Mouse (Mus musculus) midbrain, embryonic 11.5 days (tissue): ENCODE measurements around the gene Bcas3. TPM values are rescaled to one million over a fixed set of nuclear protein-coding genes. Genes with fewer than 3 reads are reported as not detected.
A peak's percentile ranks its signal among the peaks of the same experiment; 100 is the strongest.

ENCODE experiments used
- ATAC-seq: fragments of 200-750 bp; cut with Nextera tagmentation; 2 replicates; pipeline ENCODE4 v1.8.0; 2017; ENCODE audit warnings: moderate TSS enrichment, moderate library complexity; ENCODE audit not compliant: low FRiP score
- DNase-seq: peaks from one replicate; pipeline ENCODE4 v3.0.0; 2015; ENCODE audit warnings: low spot score; ENCODE audit errors: missing footprints
- H3K27ac ChIP-seq: fragments of 300-500 bp; sonication (generic); 2 replicates; pipeline ENCODE4 v1.5.1; 2014; ENCODE audit warnings: low read depth, low read length
- H3K27me3 ChIP-seq: fragments of 300-500 bp; sonication (generic); 2 replicates; pipeline ENCODE4 v1.6.1; 2014; ENCODE audit warnings: mild to moderate bottlenecking, low read length, moderate library complexity, mixed read lengths; ENCODE audit not compliant: control insufficient read depth, insufficient read depth
- H3K36me3 ChIP-seq: fragments of 300-500 bp; sonication (generic); 2 replicates; pipeline ENCODE4 v1.6.1; 2014; ENCODE audit warnings: mild to moderate bottlenecking, low read length, moderate library complexity, mixed read lengths; ENCODE audit not compliant: control insufficient read depth, insufficient read depth
- H3K4me1 ChIP-seq: fragments of 300-500 bp; sonication (generic); 2 replicates; pipeline ENCODE4 v1.6.1; 2014; ENCODE audit warnings: low read length; ENCODE audit not compliant: control insufficient read depth, insufficient read depth
- H3K4me2 ChIP-seq: fragments of 300-500 bp; sonication (generic); 2 replicates; pipeline ENCODE4 v1.6.1; 2014; ENCODE audit warnings: mild to moderate bottlenecking, moderate library complexity
- H3K4me3 ChIP-seq: fragments of 300-500 bp; sonication (generic); 2 replicates; pipeline ENCODE4 v1.5.1; 2014; ENCODE audit warnings: low read depth, low read length
- H3K9ac ChIP-seq: fragments of 300-500 bp; sonication (generic); 2 replicates; pipeline ENCODE4 v1.6.1; 2014; ENCODE audit warnings: low read length
- H3K9me3 ChIP-seq: fragments of 300-500 bp; sonication (generic); 2 replicates; pipeline ENCODE4 v1.6.1; 2016; ENCODE audit warnings: low read length; ENCODE audit not compliant: control insufficient read depth
- WGBS: fragments of 180-500 bp; shearing (Covaris S2); extraction: QIAGEN DNeasy Blood & Tissue Kit; methylation state at CpG from one replicate; pipeline ENCODE4 v1.1.7; 2014; 5-methylcytosine and 5-hydroxymethylcytosine counted together
- polyA plus RNA-seq: library from polyadenylated mRNA; unstranded; fragments of >200 nt; fragmentation: Nextera tagmentation; extraction: Ambion mirVana; gene quantifications from 2 replicates; pipeline ENCODE4 v1.2.1, GENCODE M21; 2014

The Bcas3 gene
- polyA plus RNA-seq, 1 experiment from 2014 or later = 30.2 TPM

GRCm38 (mm10) chr11:85555721-85556120 lies 202.8 kb downstream of the Bcas3 start:
- Histone ChIP-seq H3K9ac (no peak overlapping the region), H3K4me1 (no peaks in the 10 kb centered on the region), H3K36me3 (no peaks in the 10 kb centered on the region), H3K9me3 (no peaks in the 10 kb centered on the region), H3K4me3 (no peak overlapping the region), H3K27ac (no peak overlapping the region), H3K4me2 (no peak overlapping the region), H3K27me3 (no peaks in the 10 kb centered on the region)
- ATAC-seq = no peak
- 84% methylated on average over 2 of the region's 2 CpGs for WGBS
- no peak for DNase-seq

- WGBS = 91% methylated on average over 2 of the region's 2 CpGs
- Histone ChIP-seq H3K4me3 (no peak overlapping the region), H3K27ac (no peak overlapping the region), H3K4me2 (no peak overlapping the region), H3K9ac (no peak overlapping the region), H3K36me3 (no peaks in the 10 kb centered on the region), H3K27me3 (no peaks in the 10 kb centered on the region), H3K4me1 (no peaks in the 10 kb centered on the region), H3K9me3 (no peaks in the 10 kb centered on the region)
- ATAC-seq (no peak), DNase-seq (no peak)
These were observed 212.1 kb downstream of the Bcas3 start for GRCm38 (mm10) chr11:85565068-85565467.

- peaks cover 15% of the 10 kb centered on the region for H3K4me1 ChIP-seq
- no peak overlapping the region for H3K4me2 ChIP-seq
- H3K4me3 ChIP-seq = no peak overlapping the region
- H3K9ac ChIP-seq = no peak overlapping the region
- H3K27ac ChIP-seq = no peak overlapping the region
- no peaks in the 10 kb centered on the region for H3K27me3 ChIP-seq
- no peaks in the 10 kb centered on the region for H3K36me3 ChIP-seq
- WGBS = 44% methylated on average over 3 of the region's 3 CpGs
- DNase-seq = no peak
- ATAC-seq = no peak
- no peaks in the 10 kb centered on the region for H3K9me3 ChIP-seq
These were observed 218.1 kb downstream of the Bcas3 start for GRCm38 (mm10) chr11:85571040-85571439.

GRCm38 (mm10) chr11:85571936-85572335 lies 219.0 kb downstream of the Bcas3 start:
- Histone ChIP-seq H3K4me2 (no peak overlapping the region), H3K9ac (no peak overlapping the region), H3K4me3 (no peak overlapping the region), H3K27ac (no peak overlapping the region), H3K4me1 (peaks cover 15% of the 10 kb centered on the region), H3K27me3 (no peaks in the 10 kb centered on the region), H3K9me3 (no peaks in the 10 kb centered on the region), H3K36me3 (no peaks in the 10 kb centered on the region)
- ATAC-seq (no peak), DNase-seq (peak; percentile 77)
- WGBS = 47% methylated on average over 5 of the region's 5 CpGs

GRCm38 (mm10) chr11:85572590-85572989 lies 219.6 kb downstream of the Bcas3 start:
- Histone ChIP-seq H3K27me3 (no peaks in the 10 kb centered on the region), H3K9me3 (no peaks in the 10 kb centered on the region), H3K36me3 (no peaks in the 10 kb centered on the region), H3K9ac (no peak overlapping the region), H3K4me1 (peaks cover 15% of the 10 kb centered on the region), H3K4me3 (no peak overlapping the region), H3K27ac (no peak overlapping the region), H3K4me2 (no peak overlapping the region)
- WGBS = 91% methylated on average over 3 of the region's 3 CpGs
- DNase-seq = no peak
- ATAC-seq = no peak

- Histone ChIP-seq H3K4me1 (peaks cover 15% of the 10 kb centered on the region), H3K4me2 (no peak overlapping the region), H3K27ac (no peak overlapping the region), H3K27me3 (no peaks in the 10 kb centered on the region), H3K9ac (no peak overlapping the region), H3K36me3 (no peaks in the 10 kb centered on the region), H3K4me3 (no peak overlapping the region), H3K9me3 (no peaks in the 10 kb centered on the region)
- no peak for DNase-seq
- 11% methylated on average over 4 of the region's 4 CpGs for WGBS
- no peak for ATAC-seq
These were observed 221.5 kb downstream of the Bcas3 start for GRCm38 (mm10) chr11:85574496-85574895.

GRCm38 (mm10) chr11:85577816-85578645 lies 225.1 kb downstream of the Bcas3 start:
- Histone ChIP-seq H3K9ac (no peak overlapping the region), H3K36me3 (no peaks in the 10 kb centered on the region), H3K4me2 (no peak overlapping the region), H3K9me3 (no peaks in the 10 kb centered on the region), H3K4me1 (no peaks in the 10 kb centered on the region; the same call in 1 of the 2 replicates), H3K27ac (no peak overlapping the region), H3K4me3 (no peak overlapping the region), H3K27me3 (no peaks in the 10 kb centered on the region)
- WGBS = 67% methylated on average over 15 of the region's 15 CpGs
- DNase-seq (peak; percentile 81), ATAC-seq (no peak)

GRCm38 (mm10) chr11:85584086-85584485 lies 231.1 kb downstream of the Bcas3 start:
- no peaks in the 10 kb centered on the region for H3K36me3 ChIP-seq

GRCm38 (mm10) chr11:85593636-85594035 lies 240.7 kb downstream of the Bcas3 start:
- H3K27me3 ChIP-seq = no peaks in the 10 kb centered on the region
- no peaks in the 10 kb centered on the region for H3K36me3 ChIP-seq
- no peak overlapping the region for H3K27ac ChIP-seq
- ATAC-seq (no peak), DNase-seq (peak; percentile 31)
- H3K9me3 ChIP-seq = no peaks in the 10 kb centered on the region
- no peak overlapping the region for H3K4me3 ChIP-seq
- H3K4me2 ChIP-seq = no peak overlapping the region
- no peak overlapping the region for H3K9ac ChIP-seq
- no peaks in the 10 kb centered on the region for H3K4me1 ChIP-seq
- 87% methylated on average over 3 of the region's 3 CpGs for WGBS

More at GRCm38 (mm10) chr11:85584086-85584485, 231.1 kb downstream of the Bcas3 start:
- 79% methylated on average over 8 of the region's 8 CpGs for WGBS
- H3K4me2 ChIP-seq = no peak overlapping the region
- no peaks in the 10 kb centered on the region for H3K27me3 ChIP-seq
- H3K9ac ChIP-seq = no peak overlapping the region
- H3K4me3 ChIP-seq = no peak overlapping the region
- no peaks in the 10 kb centered on the region for H3K4me1 ChIP-seq
- no peak overlapping the region for H3K27ac ChIP-seq
- H3K9me3 ChIP-seq = no peaks in the 10 kb centered on the region
- no peak for ATAC-seq
- DNase-seq = no peak
